Mouse (Mus musculus) spleen, adult 2 months (tissue): ENCODE measurements around the gene Ehmt2.

Experiments
- CTCF ChIP-seq: fragments of 200-500 bp; IDR thresholded peaks from 2 replicates; pipeline ENCODE4 v1.5.1; 2011; ENCODE audit warnings: mild to moderate bottlenecking, inconsistent platforms; ENCODE audit not compliant: insufficient read depth, insufficient read length, insufficient replicate concordance; ENCODE audit errors: extremely low read depth
- POLR2A ChIP-seq: fragments of 200-500 bp; IDR thresholded peaks from 2 replicates; pipeline ENCODE4 v1.6.1; 2011; ENCODE audit warnings: low read depth, low read length, inconsistent platforms

DNA sequence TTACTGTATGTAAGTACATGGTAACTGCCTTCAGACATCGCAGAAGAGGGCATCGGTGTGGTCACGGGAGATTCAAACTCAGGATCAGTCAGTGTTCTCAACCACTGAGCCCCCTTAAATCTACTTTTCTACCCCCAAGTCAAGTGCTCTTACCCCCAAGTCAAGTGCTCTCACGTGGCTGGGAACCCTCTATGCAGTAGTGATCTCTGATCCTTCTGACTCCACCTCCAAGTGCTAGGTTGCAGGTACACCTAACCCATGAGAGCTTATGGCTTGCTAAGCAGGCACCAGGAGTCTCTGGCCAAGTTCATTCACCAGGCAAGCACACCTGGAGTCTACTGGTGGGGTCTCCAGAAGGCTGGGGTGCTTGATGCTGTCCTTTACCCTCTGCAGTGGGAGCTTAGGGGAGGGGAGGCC, 51.3 kb downstream of the Ehmt2 start:
- TF ChIP-seq CTCF (no peak), POLR2A (no peak)
